Mouse (Mus musculus) brain, adult 2 months (tissue): Measurements from ENCODE around the gene Whamm.
A peak's percentile ranks its signal among the peaks of the same experiment; 100 is the strongest.

Experiments used
- DNase-seq: peaks from one replicate; pipeline ENCODE4 v3.0.0; 2011; ENCODE audit warnings: low read depth, low spot score

Gene Whamm

DNA sequence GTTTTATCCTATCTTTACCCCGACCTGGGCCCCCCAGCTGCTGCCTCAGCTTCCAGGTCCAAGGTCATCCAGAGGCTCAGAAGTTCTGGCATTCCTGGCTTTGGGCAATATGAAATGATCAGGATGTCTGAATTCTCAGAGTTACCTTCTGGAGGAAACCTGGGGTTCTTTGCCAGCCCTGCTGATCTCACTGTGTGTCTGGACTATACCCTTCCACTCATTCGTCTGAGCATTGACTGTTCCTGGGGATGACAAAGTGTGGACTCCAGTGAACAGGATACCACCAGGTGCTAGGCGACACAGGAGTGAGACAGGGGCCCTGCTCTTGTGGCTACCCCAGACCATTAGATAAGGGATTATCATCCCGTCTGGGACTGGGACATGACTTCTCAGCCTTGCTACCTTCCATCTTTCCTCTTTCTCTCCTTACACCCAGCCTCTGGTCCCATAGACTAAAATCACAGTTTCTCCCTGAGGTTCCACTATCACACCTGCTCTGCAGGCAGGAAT is 7.5 kb upstream of the Whamm start:
- no peak for DNase-seq

DNA sequence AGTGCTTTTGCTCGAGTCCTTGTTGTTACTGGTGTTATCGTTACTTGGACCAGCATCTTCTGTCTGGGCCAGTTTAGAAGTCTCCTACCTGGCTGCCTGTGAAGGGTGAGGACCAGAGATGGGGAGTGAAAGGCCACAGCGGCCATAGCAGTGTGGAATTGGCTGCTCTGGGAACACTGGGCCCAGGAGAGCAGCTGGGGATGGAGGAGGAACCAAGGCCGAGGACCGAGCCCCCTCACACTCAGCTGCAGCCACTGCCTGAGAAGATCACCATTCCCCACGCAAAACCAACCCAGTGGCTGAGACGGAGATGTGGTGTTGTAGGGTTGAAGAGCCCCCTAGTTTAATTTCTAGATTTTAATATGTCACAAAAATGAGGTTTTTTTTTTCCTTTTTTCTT is 6.3 kb upstream of the Whamm start:
- DNase-seq, result no peak

DNA sequence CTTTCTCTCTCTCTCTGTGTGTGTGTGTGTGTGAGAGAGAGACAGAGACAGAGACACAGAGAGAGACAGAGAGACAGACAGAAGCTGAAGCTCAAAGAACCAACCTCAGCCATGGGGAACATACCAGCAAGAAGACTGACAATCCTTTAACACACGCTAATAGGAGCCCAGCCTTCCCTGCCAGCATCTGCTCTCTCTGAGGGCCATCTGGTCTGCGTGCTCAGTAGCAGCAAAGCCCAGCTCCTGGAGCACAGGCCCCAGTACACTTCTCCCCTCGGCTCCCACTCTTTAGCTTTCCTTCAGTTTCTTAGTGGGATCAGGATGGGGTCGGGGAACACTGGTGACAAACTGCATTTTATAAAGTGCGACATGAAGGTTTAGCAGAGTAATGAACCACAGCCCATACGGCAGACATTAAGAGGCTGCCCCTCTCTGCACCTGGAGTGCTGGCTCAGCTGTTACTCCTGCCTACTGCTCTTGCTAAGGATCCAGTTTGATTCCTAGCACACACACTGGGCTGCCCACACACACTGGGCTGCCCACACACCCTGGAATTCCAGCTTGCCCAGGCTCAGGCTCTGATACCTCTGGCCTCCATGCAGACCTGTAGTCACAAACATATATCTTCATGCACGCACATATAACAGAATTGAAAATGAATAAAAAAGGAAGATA is 5.5 kb upstream of the Whamm start:
- DNase-seq, result peak; percentile 73

GRCm38 (mm10) chr7:81566332-81566731 is 4.7 kb upstream of the Whamm start:
- no peak for DNase-seq

DNA sequence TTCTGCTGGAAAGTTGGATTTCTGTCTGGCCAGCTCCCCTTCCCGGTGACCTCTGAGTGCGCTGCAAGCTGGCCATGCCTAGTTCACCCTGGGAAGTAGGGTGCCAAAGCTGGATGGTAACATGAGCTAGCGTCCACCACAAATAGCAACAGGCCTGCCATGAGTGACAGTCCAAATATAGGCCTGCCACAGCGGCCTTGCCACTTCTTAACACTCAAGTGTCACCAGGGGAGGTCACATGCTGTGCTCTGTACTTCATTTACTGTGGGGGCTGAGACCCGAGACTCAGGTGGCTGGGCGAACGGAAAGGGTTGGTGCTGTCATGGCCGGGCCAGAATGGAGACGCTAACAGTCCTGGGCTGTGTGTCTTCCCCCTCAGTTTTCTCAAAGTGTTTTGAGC is 4.2 kb upstream of the Whamm start, which contains the start of gene Fsd2:
TSS of gene Fsd2 (minus strand) at position 53 of the 400 bp plus-strand sequence.
- DNase-seq, result no peak

DNA sequence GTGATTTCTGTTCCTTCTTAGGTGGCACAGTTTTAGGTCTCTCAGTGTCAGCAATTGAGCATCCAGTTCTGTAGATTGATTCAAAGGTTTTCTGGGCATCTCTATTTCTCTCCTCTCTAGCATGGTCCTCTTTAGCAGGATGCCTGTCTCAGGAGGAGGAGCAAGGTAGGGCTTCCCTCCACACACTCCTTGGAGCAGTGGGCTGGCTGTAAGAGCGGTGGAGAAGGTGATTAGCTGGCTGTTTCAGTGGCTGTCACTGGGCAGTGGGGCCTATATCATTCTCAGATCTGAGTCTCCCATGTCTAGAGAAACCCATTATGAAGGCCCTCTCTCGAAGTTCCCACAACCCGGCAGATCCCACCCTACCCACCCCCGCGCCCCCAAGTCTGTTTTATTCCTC is 3.7 kb upstream of the Whamm start:
- DNase-seq, result no peak

DNA sequence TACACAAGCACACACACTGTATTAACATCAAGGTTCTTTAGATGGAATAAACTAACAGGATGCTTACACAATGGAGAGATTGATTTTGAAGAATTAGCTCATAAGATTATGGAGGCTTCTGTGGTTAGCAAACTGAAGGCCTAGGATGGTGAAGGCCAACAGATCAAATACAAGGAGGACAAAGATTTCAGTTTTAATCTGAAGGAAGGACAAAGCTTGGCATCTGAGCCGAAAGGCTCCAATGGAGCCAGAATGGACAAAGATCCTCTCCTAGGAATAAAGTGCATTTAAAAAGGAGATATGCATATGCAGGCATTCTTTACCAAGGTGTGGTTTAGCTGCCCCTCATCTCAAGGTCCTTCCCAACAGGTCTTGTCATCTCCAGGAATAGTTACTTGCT is 1.2 kb upstream of the Whamm start:
- DNase-seq, result no peak

- no peak for DNase-seq
Measured at GRCm38 (mm10) chr7:81570271-81570670, 795 bp upstream of the Whamm start.

DNA sequence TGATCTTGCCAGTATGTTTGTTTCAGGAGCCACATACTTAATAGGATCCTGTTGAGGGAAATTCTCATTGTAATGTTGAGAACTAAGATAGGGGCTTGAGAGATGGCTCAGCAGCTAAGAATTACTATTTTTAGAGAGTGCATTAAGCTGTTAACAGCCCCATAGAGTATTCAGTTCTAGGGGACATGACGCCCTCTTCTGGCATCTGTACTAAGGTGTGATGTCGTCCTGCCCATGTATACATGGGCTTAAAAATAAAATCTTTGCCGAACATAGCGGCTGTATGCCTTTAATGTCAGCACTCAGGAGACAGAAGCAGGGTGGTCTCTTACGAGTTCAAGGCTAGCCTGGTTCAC is 336 bp upstream of the Whamm start:
- no peak for DNase-seq

GRCm38 (mm10) chr7:81571941-81572441 is 925 bp downstream of the Whamm start:
- DNase-seq, result no peak

- no peak for DNase-seq
Measured at GRCm38 (mm10) chr7:81572610-81573268, 1.7 kb downstream of the Whamm start.

- peak; percentile 81 for DNase-seq
Measured at GRCm38 (mm10) chr7:81573397-81573796, 2.3 kb downstream of the Whamm start.

DNA sequence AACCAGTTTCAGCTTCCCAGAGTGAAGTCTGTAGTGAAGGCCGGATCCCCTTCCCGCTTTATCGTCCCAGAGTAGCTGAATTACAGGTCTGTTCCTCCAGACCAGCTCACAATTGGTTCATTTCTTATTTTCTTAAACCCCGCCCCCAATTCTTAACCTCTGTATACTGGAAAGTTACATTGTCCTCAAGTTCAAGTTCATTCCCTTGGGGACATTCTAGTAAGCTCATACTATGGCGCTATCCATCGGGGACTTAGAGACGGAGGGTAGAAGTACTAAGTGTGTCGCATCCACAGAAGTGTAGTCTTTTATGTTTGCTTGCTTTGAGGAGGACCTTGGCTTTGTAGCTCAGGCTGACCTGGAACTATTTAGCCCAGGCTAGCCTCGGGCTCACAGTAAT is 2.8 kb downstream of the Whamm start:
- DNase-seq, result no peak

GRCm38 (mm10) chr7:81575606-81576005 is 4.5 kb downstream of the Whamm start:
- DNase-seq, result no peak

GRCm38 (mm10) chr7:81577872-81578271 is 6.8 kb downstream of the Whamm start:
- DNase-seq, result no peak

- DNase-seq, result no peak
Measured at GRCm38 (mm10) chr7:81578413-81578812, 7.3 kb downstream of the Whamm start.

DNA sequence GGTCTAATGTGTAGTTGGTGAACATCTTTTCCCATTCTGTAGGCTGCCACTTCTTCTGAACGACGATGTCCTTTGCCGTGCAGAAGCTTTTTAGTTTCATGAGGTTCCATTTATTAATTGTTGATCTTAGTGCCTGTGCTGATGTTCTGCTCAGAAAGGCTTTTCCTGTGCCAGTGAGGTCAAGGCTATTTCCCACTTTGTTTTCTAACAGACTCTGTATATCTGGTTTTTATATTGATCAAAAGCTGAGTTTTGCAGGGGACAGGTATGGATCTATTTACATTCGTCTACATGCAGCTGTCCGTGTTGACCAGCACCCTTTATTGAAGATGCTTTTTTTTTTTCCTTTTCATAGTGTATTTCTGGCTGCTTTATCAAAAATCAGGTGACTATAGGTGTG is 8.2 kb downstream of the Whamm start:
- no peak for DNase-seq

- no peak for DNase-seq
Measured at GRCm38 (mm10) chr7:81583512-81583911, 12.4 kb downstream of the Whamm start.

- no peak for DNase-seq
Measured at GRCm38 (mm10) chr7:81585326-81585725, 14.3 kb downstream of the Whamm start.

DNA sequence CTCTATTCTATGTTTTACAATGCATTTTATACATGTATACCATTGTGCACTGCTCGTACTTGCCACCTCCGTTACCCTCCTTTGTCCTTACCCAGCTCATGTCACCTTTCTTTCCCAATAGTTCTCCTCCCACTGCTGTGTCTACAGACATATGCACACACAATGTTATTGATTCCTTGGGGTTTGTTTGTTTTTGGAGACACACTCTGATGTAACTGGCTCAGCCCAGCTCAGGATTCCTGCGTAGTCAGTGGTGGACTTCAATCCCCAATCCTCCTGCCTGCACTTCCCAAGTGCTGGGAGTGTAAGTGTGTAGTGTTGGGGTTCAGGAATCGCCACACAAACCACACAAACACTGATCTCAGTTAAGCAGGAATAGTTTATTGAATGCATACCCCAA is 16.2 kb downstream of the Whamm start:
- DNase-seq, result no peak

GRCm38 (mm10) chr7:81592686-81593085 is 21.6 kb downstream of the Whamm start:
- DNase-seq, result no peak

GRCm38 (mm10) chr7:81593387-81593786 is 22.3 kb downstream of the Whamm start:
- DNase-seq, result no peak

DNA sequence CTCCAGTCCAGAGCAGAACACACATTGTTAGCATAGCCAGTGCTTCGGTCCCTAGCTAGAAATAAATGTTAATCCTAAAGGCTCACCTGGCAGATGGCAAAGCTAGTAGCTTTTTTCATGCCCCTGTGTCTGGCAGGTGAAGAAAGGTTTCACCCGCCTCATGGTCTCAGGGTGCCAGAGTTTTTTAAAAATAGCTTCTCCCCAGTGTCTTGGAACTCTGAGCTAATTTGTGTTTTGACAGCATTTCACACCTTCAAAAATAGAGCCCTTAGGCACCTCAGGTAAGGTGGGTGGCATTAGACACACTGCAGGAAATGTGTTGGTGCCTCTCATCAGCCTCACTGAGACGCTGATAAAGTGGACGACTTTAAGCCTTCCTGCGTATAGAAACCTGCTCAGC is 24.0 kb downstream of the Whamm start:
- peak; percentile 67 for DNase-seq
